Mouse (Mus musculus): Measurements from ENCODE around the gene Meis2. TPM values are rescaled to one million over a fixed set of nuclear protein-coding genes. Genes with fewer than 3 reads are reported as not detected.

Meis2 gene
- polyA plus RNA-seq, 1 experiment: 1.4 TPM

GRCm38 (mm10) chr2:115980490-115980889, 85.1 kb downstream of the Meis2 start:
- TF ChIP-seq CTCF (IDR thresholded peaks at IDR 0.05; ENCODE audit: control insufficient read depth, insufficient read depth, insufficient replicate concordance, low read depth, low read length) (no peak), POLR2A (IDR thresholded peaks at IDR 0.05; ENCODE audit: control insufficient read depth, low read depth, low read length) (no peak)
- no peak overlapping the region for H3K4me3 ChIP-seq (ENCODE audit: control insufficient read depth, low read depth, low read length)
- no peaks in the 10 kb centered on the region for H3K4me1 ChIP-seq (ENCODE audit: control insufficient read depth, insufficient read depth, low read length)
- H3K36me3 ChIP-seq (ENCODE audit: control insufficient read depth, insufficient read depth, low read length): no peaks in the 10 kb centered on the region
- H3K27ac ChIP-seq (ENCODE audit: control insufficient read depth, insufficient read depth, low read depth, low read length): no peak overlapping the region
- no peaks in the 10 kb centered on the region for H3K27me3 ChIP-seq (ENCODE audit: control insufficient read depth, insufficient read depth, low read length)

- Histone ChIP-seq H3K27ac (ENCODE audit: control insufficient read depth, insufficient read depth, low read depth, low read length) (no peak overlapping the region), H3K36me3 (ENCODE audit: control insufficient read depth, insufficient read depth, low read length) (no peaks in the 10 kb centered on the region)
These were observed 85.8 kb downstream of the Meis2 start for GRCm38 (mm10) chr2:115979683-115980476.

DNA sequence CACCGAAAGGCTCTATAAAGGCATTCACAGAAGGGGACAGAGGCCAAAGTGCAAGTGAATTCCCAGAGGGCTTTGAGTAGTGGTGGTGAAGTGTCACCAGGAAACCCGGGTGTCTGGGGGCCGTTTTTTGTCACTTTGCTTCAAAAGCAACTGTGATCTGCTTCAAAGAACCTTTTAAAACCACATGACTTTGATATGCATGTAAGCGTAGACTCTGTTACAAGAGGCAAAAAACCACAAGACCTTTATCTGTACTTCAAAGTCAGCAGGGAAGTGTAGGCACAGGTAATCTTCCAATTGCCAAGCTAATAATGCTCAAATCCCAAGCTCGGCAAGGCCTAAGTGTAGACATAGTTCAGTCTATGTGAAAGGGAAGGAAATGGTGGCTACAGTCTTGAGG, 87.0 kb downstream of the Meis2 start:
- no peak for TF ChIP-seq POLR2A (IDR thresholded peaks at IDR 0.05; ENCODE audit: control insufficient read depth, low read depth, low read length)
- no peak for TF ChIP-seq CTCF (IDR thresholded peaks at IDR 0.05; ENCODE audit: control insufficient read depth, insufficient read depth, insufficient replicate concordance, low read depth, low read length)
- no peak overlapping the region for H3K4me3 ChIP-seq (ENCODE audit: control insufficient read depth, low read depth, low read length)
- no peaks in the 10 kb centered on the region for H3K27me3 ChIP-seq (ENCODE audit: control insufficient read depth, insufficient read depth, low read length)
- H3K27ac ChIP-seq (ENCODE audit: control insufficient read depth, insufficient read depth, low read depth, low read length): no peak overlapping the region
- H3K36me3 ChIP-seq (ENCODE audit: control insufficient read depth, insufficient read depth, low read length): no peaks in the 10 kb centered on the region
- no peaks in the 10 kb centered on the region for H3K4me1 ChIP-seq (ENCODE audit: control insufficient read depth, insufficient read depth, low read length)

More at GRCm38 (mm10) chr2:115979683-115980476, 85.8 kb downstream of the Meis2 start:
- Histone ChIP-seq H3K4me1 (ENCODE audit: control insufficient read depth, insufficient read depth, low read length) (no peaks in the 10 kb centered on the region), H3K27me3 (ENCODE audit: control insufficient read depth, insufficient read depth, low read length) (no peaks in the 10 kb centered on the region), H3K4me3 (ENCODE audit: control insufficient read depth, low read depth, low read length) (no peak overlapping the region)
- TF ChIP-seq CTCF (IDR thresholded peaks at IDR 0.05; ENCODE audit: control insufficient read depth, insufficient read depth, insufficient replicate concordance, low read depth, low read length) (no peak), POLR2A (IDR thresholded peaks at IDR 0.05; ENCODE audit: control insufficient read depth, low read depth, low read length) (no peak)

- Histone ChIP-seq H3K4me3 (ENCODE audit: control insufficient read depth, low read depth, low read length) (no peak overlapping the region), H3K27me3 (ENCODE audit: control insufficient read depth, insufficient read depth, low read length) (no peaks in the 10 kb centered on the region), H3K4me1 (ENCODE audit: control insufficient read depth, insufficient read depth, low read length) (no peaks in the 10 kb centered on the region), H3K27ac (ENCODE audit: control insufficient read depth, insufficient read depth, low read depth, low read length) (no peak overlapping the region), H3K36me3 (ENCODE audit: control insufficient read depth, insufficient read depth, low read length) (no peaks in the 10 kb centered on the region)
- no peak for TF ChIP-seq CTCF (IDR thresholded peaks at IDR 0.05; ENCODE audit: control insufficient read depth, insufficient read depth, insufficient replicate concordance, low read depth, low read length)
These were observed 94.3 kb downstream of the Meis2 start for GRCm38 (mm10) chr2:115971296-115971805.

GRCm38 (mm10) chr2:115970091-115970820, 95.4 kb downstream of the Meis2 start:
- TF ChIP-seq CTCF (IDR thresholded peaks at IDR 0.05; ENCODE audit: control insufficient read depth, insufficient read depth, insufficient replicate concordance, low read depth, low read length) (no peak), POLR2A (IDR thresholded peaks at IDR 0.05; ENCODE audit: control insufficient read depth, low read depth, low read length) (no peak)
- no peak overlapping the region for H3K4me3 ChIP-seq (ENCODE audit: control insufficient read depth, low read depth, low read length)
- no peak overlapping the region for H3K27ac ChIP-seq (ENCODE audit: control insufficient read depth, insufficient read depth, low read depth, low read length)
- H3K4me1 ChIP-seq (ENCODE audit: control insufficient read depth, insufficient read depth, low read length): no peaks in the 10 kb centered on the region
- H3K27me3 ChIP-seq (ENCODE audit: control insufficient read depth, insufficient read depth, low read length): no peaks in the 10 kb centered on the region
- H3K36me3 ChIP-seq (ENCODE audit: control insufficient read depth, insufficient read depth, low read length): no peaks in the 10 kb centered on the region

GRCm38 (mm10) chr2:115969201-115969600, 96.4 kb downstream of the Meis2 start:
- TF ChIP-seq POLR2A (IDR thresholded peaks at IDR 0.05; ENCODE audit: control insufficient read depth, low read depth, low read length): no peak
- TF ChIP-seq CTCF (IDR thresholded peaks at IDR 0.05; ENCODE audit: control insufficient read depth, insufficient read depth, insufficient replicate concordance, low read depth, low read length): no peak
- Histone ChIP-seq H3K27ac (ENCODE audit: control insufficient read depth, insufficient read depth, low read depth, low read length) (no peak overlapping the region), H3K36me3 (ENCODE audit: control insufficient read depth, insufficient read depth, low read length) (no peaks in the 10 kb centered on the region), H3K27me3 (ENCODE audit: control insufficient read depth, insufficient read depth, low read length) (no peaks in the 10 kb centered on the region), H3K4me1 (ENCODE audit: control insufficient read depth, insufficient read depth, low read length) (no peaks in the 10 kb centered on the region), H3K4me3 (ENCODE audit: control insufficient read depth, low read depth, low read length) (no peak overlapping the region)

DNA sequence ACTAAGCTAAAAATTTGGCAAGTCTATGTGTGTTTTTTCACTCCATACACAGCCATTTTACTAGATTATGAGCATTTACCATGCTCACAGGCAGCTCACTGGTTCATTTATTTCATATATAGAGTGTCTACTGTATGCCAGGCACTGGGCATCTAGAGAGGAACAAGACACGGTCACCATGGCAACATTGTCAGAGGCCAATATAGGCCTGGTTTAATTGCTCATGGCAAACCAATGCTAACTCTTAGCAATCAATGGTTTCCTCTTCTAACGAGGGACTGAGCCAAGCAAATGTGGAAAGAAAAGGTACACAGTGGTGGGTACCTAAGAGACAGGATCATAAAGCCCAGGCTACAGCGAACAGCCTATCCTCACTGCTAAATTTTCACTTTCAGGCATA, 100.7 kb downstream of the Meis2 start:
- H3K36me3 ChIP-seq (ENCODE audit: control insufficient read depth, insufficient read depth, low read length): no peaks in the 10 kb centered on the region
- H3K4me1 ChIP-seq (ENCODE audit: control insufficient read depth, insufficient read depth, low read length): no peaks in the 10 kb centered on the region
- no peak overlapping the region for H3K4me3 ChIP-seq (ENCODE audit: control insufficient read depth, low read depth, low read length)
- TF ChIP-seq CTCF (IDR thresholded peaks at IDR 0.05; ENCODE audit: control insufficient read depth, insufficient read depth, insufficient replicate concordance, low read depth, low read length) (no peak), POLR2A (IDR thresholded peaks at IDR 0.05; ENCODE audit: control insufficient read depth, low read depth, low read length) (no peak)
- H3K27me3 ChIP-seq (ENCODE audit: control insufficient read depth, insufficient read depth, low read length): no peaks in the 10 kb centered on the region
- H3K27ac ChIP-seq (ENCODE audit: control insufficient read depth, insufficient read depth, low read depth, low read length): no peak overlapping the region
